Mouse (Mus musculus): ENCODE measurements around the gene Lelp1. TPM values are rescaled to one million over a fixed set of nuclear protein-coding genes. Genes with fewer than 3 reads are reported as not detected.

Gene Lelp1
- total RNA-seq (2021) = not detected
- long read RNA-seq, experiment 1 = 0 reads
- long read RNA-seq, experiment 2 = 0 reads

DNA sequence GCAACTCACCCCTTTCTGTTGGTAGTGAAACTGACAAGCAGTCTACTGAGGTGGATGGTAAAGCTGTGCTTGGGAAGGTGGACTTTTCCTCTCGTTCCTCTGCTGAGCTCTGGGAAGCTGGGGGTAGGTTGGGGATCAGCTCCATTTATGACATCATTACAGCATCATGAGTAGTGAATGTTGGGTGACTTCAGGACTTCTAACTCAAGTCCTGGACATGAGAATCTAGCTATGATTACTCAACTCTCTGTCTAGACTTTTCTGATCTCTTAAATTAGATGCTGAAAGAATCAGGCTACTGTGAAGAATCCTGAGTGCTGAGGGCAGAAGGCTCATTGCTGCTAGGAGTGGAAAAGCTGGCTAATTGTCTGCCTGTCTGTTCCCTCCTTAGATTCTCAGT is at the start of gene Lelp1:
TSS of gene Lelp1 (minus strand) at position 101 of the 400 bp plus-strand sequence.
- no peak for DNase-seq (ENCODE audit: low spot score in 2 of 2)

GRCm38 (mm10) chr3:92176880-92177279 is 34.3 kb upstream of the Lelp1 start:
- no peak for DNase-seq (ENCODE audit: low spot score in 2 of 2)

DNA sequence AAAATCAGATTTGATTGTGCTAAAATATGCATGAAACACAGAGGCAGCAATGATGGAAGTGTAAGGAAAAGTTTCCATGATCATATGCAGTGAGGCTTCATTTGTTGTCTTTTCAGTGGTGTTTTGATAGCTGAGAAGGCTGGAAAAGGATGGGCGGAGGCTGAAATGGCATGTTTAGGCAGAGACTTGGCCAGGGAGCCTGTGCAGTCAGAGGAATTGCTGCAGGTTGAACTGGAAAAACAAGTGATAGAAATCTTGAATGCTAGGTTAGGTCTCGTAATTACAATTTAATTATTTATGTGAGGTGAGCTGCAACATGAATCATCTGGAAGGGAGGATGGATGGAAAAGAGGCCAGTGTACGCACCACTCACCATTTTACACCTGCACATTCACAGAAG is 27.3 kb upstream of the Lelp1 start:
- no peak for DNase-seq (ENCODE audit: low spot score in 2 of 2)

- peak; percentile 44 to 63 for DNase-seq (ENCODE audit: low spot score in 2 of 2)
Observed at GRCm38 (mm10) chr3:92153322-92153721, 10.8 kb upstream of the Lelp1 start.

DNA sequence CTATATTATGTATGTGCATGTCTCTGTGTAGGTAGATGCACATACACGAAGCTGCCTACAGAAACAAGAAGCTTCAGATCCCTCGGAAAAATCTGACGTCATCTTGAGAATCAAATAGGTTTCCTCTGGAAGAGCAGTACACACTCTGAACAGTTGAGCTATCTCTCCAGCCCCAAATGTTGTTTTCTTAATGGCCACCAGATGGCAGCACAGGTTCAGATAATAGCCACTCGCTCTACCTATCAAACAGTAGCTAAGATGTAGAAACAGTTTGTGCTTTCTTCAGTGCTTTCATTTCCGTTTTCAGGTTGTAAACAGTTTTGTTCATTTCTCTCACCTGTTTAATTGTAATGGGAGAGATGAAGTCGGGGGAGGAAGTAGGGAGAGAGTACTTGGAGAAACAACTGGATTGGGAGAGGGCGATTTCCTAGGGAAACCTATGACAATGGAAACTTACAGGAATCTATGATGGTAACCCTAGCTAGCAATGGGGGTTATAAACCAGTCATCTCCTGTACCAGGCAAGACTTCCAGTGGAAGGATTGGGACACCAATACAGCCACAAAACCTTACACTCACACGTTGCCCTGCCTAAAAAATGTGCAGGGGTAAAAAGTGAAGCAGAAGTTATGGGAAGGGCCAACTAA is 8.2 kb upstream of the Lelp1 start:
- peak; percentile 58 to 70 for DNase-seq (ENCODE audit: low spot score in 2 of 2)

- no peak for DNase-seq (ENCODE audit: low spot score in 2 of 2)
Observed at GRCm38 (mm10) chr3:92147913-92148312, 5.4 kb upstream of the Lelp1 start.

DNA sequence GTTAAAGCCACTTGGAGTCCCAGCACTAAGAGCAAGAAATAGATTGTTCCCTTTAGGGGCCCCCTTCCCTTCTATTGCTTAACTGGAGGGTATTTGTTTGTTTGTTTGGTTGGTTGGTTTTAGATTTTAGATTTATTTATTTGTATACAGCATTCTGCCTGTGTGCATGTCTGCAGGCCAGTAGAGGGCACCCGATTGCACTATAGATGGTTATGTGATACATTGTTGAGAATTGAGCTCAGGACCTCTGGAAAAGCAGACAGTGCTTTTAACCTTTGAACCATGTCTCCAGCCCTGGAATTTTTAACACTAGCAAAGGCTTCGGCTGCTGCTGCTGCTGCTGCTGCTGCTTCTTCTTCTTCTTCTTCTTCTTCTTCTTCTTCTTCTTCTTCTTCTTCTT is 4.9 kb upstream of the Lelp1 start:
- DNase-seq (ENCODE audit: low spot score in 2 of 2) = no peak

GRCm38 (mm10) chr3:92123847-92124246 is 18.7 kb downstream of the Lelp1 start, which contains the start of gene Prr9:
TSS of gene Prr9 (minus strand) at chr3:92123947.
- no peak for DNase-seq (ENCODE audit: low spot score in 2 of 2)

GRCm38 (mm10) chr3:92120902-92121301 is 21.6 kb downstream of the Lelp1 start:
- no peak for DNase-seq (ENCODE audit: low spot score in 2 of 2)

GRCm38 (mm10) chr3:92117930-92118329 is 24.6 kb downstream of the Lelp1 start:
- peak in 1 of 2 experiments; percentile 4 for DNase-seq (ENCODE audit: low spot score in 2 of 2)

- DNase-seq (ENCODE audit: low spot score in 2 of 2) = no peak
Observed at GRCm38 (mm10) chr3:92111526-92111925, 31.0 kb downstream of the Lelp1 start.

DNA sequence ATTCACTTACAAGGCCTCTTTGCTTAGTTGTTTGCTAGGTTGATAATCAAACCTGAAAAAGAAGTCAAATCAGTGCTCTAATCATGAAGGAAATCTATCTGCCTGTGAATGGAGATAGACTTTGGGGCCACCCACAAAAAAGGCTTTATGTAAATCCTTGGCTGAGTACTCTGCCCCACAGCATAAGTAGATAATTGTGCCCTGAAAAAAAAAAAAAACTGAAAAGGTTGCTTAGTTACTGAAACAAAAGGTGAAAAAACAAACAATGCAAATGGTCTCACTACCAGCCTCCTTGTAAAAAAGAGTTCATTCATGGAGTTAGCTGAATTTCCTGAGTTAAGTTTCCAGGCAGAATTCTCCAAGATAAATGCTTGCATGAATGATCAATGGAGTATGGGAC is 31.8 kb downstream of the Lelp1 start:
- no peak for DNase-seq (ENCODE audit: low spot score in 2 of 2)

GRCm38 (mm10) chr3:92106582-92106981 is 36.0 kb downstream of the Lelp1 start:
- peak; percentile 46 to 47 for DNase-seq (ENCODE audit: low spot score in 2 of 2)

Other genes starting within 250 kb of the Lelp1 start
- gene Pglyrp3, start 128.2 kb downstream of the Lelp1 start, total RNA-seq (2021) = not detected
- gene Lor, start 59.6 kb downstream of the Lelp1 start, total RNA-seq (2021) = 1 to 10 TPM; 2.7 to 3.1 TPM
- gene Prr9, start 18.8 kb downstream of the Lelp1 start, total RNA-seq (2021) = not detected
- not detected for gene Sprr2a1, start 73.1 kb upstream of the Lelp1 start, total RNA-seq (2021)
- gene Sprr2a2, start 73.2 kb upstream of the Lelp1 start, total RNA-seq (2021) = not detected
- not detected for gene Sprr2a3, start 142.7 kb upstream of the Lelp1 start, total RNA-seq (2021)
- gene Sprr2b, start 173.9 kb upstream of the Lelp1 start, total RNA-seq (2021) = not detected
- gene Sprr2d, start 196.4 kb upstream of the Lelp1 start, total RNA-seq (2021) = not detected
- not detected for gene Sprr2e, start 209.4 kb upstream of the Lelp1 start, total RNA-seq (2021)
- gene Sprr2f, start 222.4 kb upstream of the Lelp1 start, total RNA-seq (2021) = not detected
- not detected for gene Sprr2h, start 242.9 kb upstream of the Lelp1 start, total RNA-seq (2021)

All from left cerebral cortex, adult 18-20 months (tissue).